Mouse (Mus musculus): ENCODE data around the gene Olfr293.

- no peak for TF ChIP-seq CEBPB (IDR thresholded peaks at IDR 0.05; ENCODE audit: low read depth)
- no peak for TF ChIP-seq CTCF (IDR thresholded peaks at IDR 0.05; ENCODE audit: control insufficient read depth, insufficient read depth, insufficient read length)
- no peak for TF ChIP-seq MAX (IDR thresholded peaks at IDR 0.05)
Measured at GRCm38 (mm10) chr7:86688030-86688429, 39.2 kb downstream of the Olfr293 start, which contains the start of gene Olfr292.

Data from C2C12 (cell line).